Mouse (Mus musculus): ENCODE results near the gene Hcn3.

Hcn3 gene

GRCm38 (mm10) chr3:89100811-89101210 lies 59.2 kb downstream of the Hcn3 start, which contains the start of gene Gm43738:
Gene Gm43738, minus strand, starts transcription at chr3:89101099.
- no peak for DNase-seq (ENCODE audit: low spot score)

Measured in left cerebral cortex, adult 11 months (tissue).